Mouse (Mus musculus) cerebellum, adult 9-11 months (tissue): ENCODE data around the gene Pdzd2.

Experiments used
- DNase-seq: peaks from one replicate; pipeline ENCODE4 v3.0.0; 2022

The Pdzd2 gene

GRCm38 (mm10) chr15:12665946-12666345 lies 73.8 kb downstream of the Pdzd2 start:
- no peak for DNase-seq

GRCm38 (mm10) chr15:12663351-12663750 lies 76.4 kb downstream of the Pdzd2 start:
- DNase-seq: no peak

GRCm38 (mm10) chr15:12660320-12660719 lies 79.4 kb downstream of the Pdzd2 start:
- DNase-seq: no peak

DNA sequence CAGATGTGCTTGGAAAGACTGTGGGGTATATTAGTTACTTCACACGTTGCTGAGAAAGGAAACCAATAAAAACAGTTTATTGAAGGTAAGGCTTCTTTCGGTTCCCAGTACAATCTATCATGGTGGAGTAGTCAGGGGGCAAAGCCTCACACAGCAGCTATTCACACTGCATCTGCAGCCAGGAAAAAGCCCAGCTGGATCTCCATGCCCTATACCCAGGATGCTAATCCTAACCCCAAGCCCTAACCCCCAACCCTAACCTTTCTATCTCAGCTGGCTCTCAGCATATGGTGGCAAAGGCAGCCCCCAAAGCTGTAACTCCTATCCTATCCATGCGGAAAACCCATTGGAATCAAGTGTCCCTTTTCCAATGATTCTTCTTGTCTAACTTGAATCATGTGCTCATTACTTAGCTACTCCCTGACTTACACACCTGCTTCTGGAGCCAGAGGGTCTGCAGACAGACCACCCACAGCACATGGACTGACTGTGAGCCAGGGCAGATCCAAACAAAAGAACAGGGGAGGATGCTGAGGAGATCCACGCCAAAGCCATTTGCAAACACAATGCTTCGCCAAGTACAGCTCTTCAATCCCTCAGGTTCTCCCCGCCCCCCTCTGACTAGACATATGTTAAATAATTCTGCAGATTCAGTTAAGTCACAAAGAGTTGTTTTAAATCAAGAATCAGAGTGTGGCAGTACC lies 83.6 kb downstream of the Pdzd2 start:
- DNase-seq: no peak

DNA sequence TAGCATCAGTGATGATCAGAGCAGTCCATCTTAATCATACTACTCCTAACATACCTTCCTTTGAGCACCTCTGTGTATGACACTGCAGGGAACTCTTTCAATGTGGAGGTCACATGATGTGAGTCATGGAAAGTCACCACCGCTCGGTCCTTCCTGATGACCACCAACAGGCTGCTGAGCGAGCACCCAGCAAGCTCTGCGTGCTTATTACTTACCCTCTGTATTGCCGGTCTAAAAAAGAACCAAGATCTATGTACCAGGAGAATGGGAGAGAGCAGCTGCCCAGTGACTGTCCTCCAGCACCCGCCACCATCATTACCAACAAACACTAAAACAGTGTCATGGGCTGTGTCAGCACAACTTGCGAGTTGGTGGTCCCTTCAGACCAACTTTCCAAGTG lies 84.4 kb downstream of the Pdzd2 start:
- no peak for DNase-seq

DNA sequence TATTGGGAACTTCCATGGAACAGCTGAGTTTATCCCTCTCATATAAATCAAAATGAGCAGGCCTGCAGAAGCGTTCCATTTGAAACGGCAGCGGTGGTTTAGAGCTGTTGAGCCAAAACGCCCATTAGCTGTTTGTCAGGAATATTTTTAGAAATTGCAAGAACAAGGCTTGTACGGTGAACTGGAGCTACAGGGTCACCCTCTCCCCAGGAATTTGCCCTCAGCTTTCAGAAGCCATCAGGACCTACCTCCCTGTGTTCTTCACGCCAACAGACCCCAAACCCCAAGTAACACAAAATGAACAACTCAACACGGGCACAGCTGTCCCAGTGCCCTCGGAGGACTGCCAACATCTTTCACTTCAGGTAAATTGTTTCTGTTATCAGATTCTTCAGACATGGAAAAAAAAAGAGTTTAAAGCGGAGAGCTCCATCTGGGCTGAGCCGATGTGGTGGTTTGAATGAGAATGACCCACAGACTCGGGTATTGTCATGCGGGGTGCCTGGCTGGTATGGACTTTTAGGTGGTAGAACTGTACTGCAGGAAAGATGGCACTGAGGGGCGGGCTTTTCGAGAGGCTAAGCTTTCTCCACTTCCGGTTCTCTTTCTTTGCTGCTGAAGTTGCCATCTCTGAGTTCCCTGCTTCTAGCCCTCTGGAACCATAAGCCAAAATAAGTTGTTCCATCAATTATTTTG lies 87.2 kb downstream of the Pdzd2 start:
- no peak for DNase-seq

DNA sequence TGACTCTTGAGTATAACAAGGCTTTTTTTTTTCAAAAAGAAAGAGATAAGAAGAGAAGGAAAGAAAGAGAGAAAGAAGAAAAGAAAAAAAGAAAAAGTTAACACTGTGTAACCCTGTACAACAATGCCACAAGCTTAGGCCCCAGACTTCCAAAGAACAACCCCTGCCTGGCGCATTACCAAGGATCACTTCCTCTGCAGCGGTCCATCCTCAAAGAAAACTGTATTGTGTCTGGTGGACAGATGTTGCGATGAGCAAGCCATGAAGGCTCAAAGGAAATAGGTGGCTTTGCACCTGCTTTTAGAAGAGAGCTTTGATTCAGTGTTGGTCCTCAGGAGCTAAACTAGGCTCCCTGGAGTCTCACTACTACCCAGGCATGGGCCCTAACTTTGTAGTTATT lies 89.5 kb downstream of the Pdzd2 start:
- DNase-seq: no peak

DNA sequence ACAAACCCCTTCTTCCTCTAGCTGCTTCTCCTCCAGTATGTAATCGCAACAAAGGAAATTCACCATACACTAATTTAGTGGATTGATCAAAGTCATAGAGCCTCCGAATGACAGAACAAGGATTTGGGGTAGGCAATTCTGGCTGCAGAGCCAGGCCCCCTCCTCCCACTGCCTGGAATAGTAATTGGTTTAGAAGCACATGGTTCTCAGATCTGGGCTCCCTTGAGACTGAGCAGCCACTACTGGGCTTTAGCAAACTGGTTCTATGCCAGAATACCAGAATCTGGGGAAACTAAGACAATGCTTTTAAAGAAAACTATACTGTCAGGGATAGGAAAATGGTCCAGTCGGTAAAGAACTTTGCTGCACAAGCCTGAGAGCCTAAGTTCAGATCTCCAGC lies 90.0 kb downstream of the Pdzd2 start:
- DNase-seq: no peak

DNA sequence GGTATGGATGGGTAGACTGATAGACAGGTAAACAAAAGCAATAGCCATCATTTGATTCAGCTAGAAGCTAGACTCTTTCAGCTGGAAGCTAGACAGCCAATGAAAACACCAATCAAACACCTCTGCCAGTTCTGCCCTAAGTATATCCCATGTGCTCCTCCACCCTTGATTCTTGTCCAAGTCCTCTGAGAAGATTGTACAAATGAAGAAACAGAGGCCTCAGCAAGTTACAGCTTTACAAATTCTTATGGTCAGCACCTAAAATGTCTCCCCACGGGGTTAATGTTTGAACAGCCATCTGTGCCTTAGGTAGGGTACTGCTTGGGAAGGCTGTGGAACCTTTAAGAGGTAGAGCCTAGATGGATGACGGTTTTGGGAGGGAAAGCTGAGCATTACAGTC lies 90.6 kb downstream of the Pdzd2 start:
- DNase-seq: no peak

DNA sequence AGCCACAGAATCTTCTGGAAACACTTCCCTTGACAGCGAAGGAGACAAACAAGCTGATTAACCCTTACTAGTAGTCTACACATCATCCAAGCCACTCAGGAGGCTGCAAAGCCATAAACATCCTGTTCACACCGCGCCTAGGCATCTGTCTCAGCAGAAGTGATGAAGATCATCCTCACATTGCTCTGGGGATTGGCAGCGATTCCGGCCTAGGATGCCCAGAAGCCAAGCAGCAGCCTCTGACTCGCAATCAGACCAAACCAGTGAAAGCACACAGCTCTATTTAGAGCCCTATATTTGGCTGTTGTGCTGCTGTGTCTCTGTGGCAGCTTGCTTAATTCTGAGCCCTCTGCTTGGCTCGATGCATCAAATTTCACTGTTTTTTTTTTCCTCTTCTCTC lies 99.0 kb downstream of the Pdzd2 start:
- DNase-seq: no peak

DNA sequence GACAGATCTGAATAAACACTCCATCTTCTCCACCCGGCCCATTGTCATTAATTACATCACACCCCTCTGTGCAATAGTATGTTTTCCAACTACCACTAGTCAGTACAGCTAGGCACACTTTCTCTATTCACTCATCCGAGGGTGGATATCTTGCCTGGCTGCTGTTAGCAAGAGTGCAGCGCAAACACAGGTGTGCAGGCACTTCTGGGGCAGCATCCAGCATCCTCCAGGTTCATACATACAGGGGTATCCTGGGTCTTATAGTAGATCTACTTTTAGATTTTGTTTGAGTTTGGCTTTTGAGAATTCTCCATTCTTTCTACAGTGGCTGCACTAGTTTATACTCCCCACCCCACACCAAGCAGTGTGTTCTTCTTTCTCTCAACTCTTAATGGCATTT lies 99.9 kb downstream of the Pdzd2 start:
- no peak for DNase-seq

GRCm38 (mm10) chr15:12639181-12639580 lies 100.5 kb downstream of the Pdzd2 start:
- DNase-seq: no peak

DNA sequence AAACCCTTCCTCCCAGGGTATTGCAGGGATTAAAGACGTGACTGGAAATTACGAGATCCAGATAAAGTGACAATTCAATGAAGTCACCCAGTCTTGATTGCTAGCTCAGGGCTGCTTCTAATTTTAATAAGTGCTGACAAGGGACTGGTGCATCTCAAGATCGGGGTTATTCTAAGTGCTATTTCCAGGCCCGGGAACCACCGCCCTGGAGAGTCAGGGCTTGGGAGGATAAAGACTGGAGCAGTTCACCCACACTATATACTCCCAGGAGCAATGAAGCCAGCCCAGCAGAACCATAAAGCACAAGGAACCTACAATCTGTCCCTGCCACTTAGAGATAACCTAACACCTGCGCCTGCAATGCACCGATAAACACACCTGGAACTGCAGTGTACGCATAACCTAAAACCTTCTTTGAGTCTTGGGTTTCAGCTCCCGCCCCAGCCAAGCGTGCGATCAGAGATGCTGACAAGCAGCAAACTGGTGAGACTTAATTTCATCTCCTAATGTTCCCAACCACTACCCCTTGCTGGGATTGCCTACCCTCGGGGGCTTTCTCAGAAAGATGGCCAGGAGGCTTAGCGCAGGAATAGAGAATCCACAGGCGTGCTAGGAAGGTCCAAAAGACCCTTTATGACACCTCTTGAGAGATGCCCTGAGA lies 101.2 kb downstream of the Pdzd2 start:
- DNase-seq: no peak

DNA sequence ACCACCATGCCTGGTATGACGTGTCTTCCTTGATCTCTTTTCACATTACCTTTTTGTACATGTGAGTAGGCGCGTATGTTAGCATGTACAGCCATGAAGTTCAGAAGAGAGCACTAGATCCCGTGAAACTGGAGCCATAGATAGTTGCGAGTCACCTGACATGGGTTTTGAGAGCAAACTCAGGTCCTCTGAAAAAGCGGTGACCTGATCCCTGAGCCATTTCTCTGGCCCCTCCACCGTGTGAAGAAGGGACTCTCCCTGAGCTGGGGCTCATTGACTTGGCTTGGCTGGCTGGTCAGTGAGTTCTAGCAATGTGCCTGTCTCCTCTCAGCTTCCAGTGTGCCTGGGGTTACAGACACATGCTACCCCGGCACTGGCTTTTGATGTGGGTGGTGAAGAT lies 102.2 kb downstream of the Pdzd2 start:
- no peak for DNase-seq

DNA sequence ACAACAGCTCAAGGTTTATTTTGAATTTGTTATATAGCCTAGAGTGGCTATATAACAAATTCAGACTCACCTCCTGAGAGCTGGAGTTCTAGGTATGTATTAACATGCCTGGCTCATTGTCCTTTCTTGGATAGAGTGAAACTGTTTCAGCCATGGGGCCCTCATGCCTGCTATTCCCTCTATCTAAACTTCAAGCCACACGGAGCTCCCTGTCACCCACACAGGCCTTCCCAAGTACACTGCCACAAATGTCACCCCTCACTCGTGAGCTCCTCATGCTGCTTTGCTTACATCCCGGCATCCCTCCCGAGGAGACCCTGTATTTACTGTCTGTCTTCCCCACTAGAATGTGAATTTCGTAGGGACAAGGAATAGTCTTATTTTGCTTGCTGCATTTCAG lies 103.3 kb downstream of the Pdzd2 start:
- no peak for DNase-seq

- no peak for DNase-seq
Observed at GRCm38 (mm10) chr15:12634921-12635320, 104.8 kb downstream of the Pdzd2 start.

DNA sequence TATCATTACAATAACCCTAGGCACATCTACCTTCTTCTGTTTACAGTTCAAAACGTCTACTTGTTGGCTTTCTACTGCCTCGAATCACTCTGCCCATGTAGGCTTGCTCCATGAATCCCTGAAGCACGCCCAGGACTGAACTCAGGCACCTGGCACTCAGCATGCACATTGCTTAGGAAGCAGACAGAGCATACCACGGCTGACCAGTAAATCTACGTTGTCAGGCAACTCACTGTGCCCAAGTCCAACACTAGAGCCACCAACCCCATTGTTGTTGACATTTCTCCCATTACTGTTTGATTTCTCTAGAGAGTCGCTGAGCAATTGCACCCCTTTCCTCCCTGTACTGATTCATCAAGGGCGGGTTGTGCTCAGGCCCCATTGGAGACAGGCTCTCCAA lies 110.6 kb downstream of the Pdzd2 start:
- DNase-seq: no peak

GRCm38 (mm10) chr15:12628451-12628850 lies 111.3 kb downstream of the Pdzd2 start:
- DNase-seq: no peak

DNA sequence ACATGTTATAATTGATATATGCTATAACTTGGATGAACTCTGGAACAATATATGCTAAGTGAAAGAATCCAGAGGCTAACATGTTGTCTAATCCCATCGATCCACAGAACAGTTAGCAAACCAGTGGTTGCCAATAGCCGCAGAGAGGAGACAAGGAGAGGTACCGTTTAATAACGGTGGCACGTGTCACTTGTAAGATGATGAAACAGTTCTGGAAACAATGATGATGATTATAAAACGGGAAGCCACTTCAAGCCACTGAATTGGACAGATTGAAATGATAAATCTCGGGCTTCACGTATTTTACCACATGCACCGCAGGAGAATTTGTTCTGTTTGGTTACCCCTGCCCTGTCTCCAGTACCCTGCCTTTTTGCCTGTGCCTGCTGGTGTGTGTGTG lies 112.8 kb downstream of the Pdzd2 start:
- no peak for DNase-seq

GRCm38 (mm10) chr15:12626166-12626565 lies 113.6 kb downstream of the Pdzd2 start:
- no peak for DNase-seq

DNA sequence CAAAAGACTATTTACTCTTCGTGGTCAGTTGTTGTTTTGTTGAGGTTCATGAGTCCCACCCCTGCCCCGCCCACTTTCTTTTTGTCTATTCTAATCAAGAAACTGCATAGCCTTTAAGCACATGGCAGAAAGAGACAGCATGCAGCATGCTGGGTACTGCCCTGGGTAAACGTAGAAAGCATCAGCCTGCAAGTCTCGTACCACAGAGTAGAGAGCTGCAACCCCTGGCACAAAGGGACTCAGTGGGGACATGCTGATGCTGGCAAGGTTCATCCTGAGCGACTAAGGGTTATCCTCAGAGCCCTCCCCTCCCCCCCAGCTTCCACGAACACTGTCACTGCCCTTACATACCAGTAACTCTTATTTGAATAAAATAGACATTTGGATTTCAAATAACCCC lies 114.2 kb downstream of the Pdzd2 start:
- DNase-seq: no peak

GRCm38 (mm10) chr15:12623521-12623920 lies 116.2 kb downstream of the Pdzd2 start:
- DNase-seq: no peak

- DNase-seq: no peak
Observed at GRCm38 (mm10) chr15:12622701-12623100, 117.0 kb downstream of the Pdzd2 start.

DNA sequence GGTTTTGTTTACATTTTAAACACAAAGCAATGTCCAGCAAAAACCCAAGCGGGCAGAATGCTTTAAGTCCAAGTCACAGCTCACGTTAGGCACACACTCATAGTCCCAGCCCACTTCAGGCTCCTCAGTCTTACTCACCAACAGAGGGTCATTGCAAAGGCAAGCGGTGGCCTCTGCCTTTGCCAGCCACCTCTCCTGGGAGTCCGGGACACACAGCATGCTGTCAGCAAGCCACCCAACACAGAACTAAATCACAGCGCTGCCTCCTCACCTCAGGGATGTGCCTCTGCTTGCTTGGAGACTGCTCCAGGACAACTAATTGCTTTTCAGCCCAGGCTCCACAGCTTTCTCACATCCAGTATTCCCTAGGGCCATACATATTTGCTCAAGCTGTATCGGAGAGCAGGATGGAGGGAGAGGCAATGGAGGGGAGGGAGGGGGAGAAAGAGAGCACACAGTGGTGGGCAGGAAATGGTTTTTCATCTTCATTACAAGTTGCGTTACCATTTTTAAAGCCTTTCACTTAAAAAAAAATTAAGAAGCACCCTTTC lies 117.6 kb downstream of the Pdzd2 start:
- DNase-seq: no peak
